Mouse (Mus musculus) gastrocnemius, postnatal 25 days (tissue): ENCODE results near the gene Vmn2r21. TPM values are rescaled to one million over a fixed set of nuclear protein-coding genes. Genes with fewer than 3 reads are reported as not detected.
"Not testable (repeated sequence)": the region's sequence is repeated elsewhere in the genome, so short reads cannot be mapped to it uniquely, and the experiment has no call there.

ENCODE experiments used
- DNase-seq: peaks from one replicate; pipeline ENCODE4 v3.0.0; 2022
- long read RNA-seq, 2 experiments: library from polyadenylated mRNA; stranded (forward); transcript quantifications; one replicate each; pipeline ENCODE4 v2.0.0; 2021
- total RNA-seq, 2 experiments: library from RNA; stranded (reverse); gene quantifications; 1 replicate in 1 of 2; 2 replicates in 1 of 2; pipeline ENCODE4 v1.2.3; 2021

Gene Vmn2r21
- total RNA-seq, result not detected
- long read RNA-seq, experiment 1, result 0 reads
- long read RNA-seq, experiment 2, result 0 reads

DNA sequence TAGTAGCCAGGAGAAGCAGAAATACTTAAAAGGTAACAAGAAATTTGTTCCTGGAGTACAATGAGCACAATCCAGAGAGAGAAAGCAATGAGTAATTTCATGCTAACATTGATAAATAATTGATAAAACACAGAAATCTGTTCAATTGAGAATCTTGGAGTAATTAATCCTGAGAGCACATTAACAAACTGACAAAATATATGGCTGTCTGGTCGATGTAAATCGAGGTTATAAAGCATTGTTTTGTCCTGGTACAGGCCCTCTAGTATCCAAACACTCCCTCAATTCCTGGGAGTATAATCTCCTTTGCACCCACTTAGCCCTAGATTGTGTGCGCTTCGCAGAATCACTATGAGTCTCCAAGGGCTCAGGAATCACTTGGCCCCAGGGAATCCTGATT lies at the start of gene Vmn2r21:
Vmn2r21 (minus strand) TSS at position 101 of the 400 bp plus-strand sequence.
- not testable (repeated sequence) for DNase-seq

DNA sequence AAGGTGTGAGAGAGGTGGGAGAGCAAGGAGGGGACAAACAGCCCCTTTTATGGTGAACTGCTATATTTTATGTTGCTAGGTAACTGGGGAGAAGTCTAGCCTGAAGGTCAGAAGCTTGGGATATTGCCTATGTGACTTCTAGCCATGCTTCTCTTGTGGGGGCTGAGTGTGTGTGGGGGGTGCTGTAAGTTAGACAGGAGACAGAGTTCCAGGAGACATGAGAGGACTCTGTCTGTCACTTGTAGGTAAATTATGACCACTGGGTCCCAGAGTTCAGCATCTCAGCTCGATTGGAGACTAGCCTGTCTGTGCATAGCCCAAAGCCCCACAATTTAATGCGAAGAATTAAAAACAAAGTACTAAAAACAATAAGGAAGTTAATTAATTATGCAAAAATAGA lies 41.5 kb upstream of the Vmn2r21 start:
- DNase-seq, result not testable (repeated sequence)

DNA sequence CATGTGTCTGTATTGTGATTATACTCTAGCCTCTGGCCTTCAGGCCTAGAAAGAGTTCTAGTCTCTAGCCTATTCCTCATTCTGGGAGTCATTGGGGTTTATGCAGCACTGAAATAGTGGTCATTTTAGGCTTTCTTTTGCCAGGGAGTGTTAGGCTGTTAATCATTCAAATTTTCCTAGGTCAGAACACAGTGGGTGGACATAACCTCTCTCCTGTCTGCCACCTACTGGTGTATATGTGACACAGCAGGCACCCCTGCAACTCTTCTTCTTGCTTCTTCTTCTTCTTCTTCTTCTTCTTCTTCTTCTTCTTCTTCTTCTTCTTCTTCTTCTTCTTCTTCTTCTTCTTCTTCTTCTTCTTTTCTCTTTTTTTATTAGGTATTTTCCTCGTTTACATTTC lies 6.5 kb upstream of the Vmn2r21 start:
- DNase-seq, result not testable (repeated sequence)

DNA sequence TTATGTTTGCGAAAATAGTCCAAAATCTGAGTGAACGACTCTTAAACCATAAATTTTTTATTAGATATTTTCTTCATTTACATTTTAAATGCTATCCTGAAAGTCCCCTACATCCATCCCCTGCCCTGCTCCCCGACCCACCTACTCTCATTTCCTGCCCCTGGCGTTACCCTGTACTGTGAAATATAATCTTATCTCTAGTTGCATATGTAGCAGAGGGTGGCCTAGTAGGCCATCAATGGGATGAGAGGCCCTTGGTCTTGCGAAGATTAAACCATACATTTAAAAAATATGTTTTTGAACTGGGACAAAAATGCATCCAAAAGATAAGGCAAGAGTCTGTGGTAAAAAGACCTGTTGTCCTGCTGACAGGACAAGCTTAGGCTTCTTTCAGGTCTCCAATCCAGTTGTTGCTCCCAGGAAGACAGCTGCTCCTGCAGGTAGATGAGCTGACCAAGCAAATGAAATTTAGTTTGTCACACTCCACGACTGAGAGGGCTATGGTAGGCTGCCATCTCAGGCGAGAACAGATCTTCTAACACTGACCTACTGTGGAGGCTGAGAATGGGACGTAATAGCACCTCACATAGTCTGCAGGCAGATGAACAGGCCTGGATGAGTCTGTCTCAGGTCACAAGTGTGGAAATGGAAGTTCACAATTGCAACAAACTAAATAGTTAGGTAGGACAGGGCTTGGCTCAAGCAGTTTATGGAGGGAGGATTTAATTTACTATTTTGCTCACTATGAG lies 10.8 kb downstream of the Vmn2r21 start:
- DNase-seq, result not testable (repeated sequence)

DNA sequence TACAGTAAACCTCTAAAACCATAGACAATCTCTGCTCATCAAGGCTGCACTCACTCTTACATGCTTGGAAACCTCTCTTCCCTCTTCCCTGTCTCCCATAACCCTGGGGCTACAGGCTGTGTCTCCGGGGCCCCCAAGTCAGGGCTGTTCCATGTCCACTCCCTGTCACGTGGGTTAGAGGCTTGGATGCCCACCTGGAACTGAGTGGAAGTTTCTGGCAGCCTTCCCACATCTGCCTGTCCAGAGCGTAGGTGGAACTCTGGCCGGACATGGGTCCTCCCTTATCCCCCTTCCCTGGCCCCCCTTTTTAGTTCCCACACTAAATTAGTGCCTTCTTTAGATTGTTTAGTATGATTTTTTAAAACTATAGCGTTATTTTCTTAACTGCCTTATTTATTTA lies 60.2 kb downstream of the Vmn2r21 start:
- DNase-seq, result not testable (repeated sequence)

DNA sequence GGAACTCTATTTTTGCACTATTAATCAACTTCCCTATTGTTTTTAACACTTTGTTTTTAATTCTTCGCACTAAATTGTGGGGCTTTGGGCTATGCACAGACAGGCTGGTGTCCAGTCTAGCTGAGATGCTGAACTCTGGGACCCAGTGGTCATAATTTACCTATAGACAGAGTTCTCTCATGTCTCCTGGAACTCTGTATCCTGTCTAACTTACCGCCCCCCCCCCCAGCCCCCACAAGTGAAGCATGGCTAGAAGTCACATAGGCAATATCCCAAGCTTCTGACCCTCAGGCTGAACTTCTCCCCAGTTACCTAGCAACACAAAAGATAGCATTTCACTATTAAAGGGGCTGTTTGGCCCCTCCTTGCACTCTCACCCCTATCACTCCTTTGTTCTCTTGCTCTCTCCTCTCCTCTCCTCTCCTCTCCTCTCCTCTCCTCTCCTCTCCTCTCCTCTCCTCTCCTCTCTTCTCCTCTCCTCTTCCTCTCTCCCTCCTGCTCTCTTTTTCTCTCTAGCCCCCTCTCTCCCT lies 60.7 kb downstream of the Vmn2r21 start:
- DNase-seq, result not testable (repeated sequence)

DNA sequence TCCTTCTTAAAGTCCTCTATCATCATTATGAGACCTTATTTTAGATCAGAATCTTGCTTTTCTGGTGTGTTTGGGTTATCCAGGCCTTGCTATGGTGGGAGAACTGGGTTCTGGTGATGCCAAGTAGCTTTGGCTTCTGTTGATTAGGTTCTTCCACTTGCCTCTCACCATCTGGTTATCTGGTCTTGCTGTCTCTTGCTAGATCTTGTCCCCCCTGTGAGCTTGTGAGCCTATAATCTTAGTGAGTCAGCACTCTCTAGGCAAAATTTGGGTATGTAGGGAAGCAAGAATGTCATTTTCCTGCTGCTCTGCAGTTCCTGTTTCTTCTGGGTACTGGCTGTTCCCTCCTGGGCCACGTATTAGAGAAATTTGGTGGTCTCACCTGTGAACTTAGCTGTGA lies 64.6 kb downstream of the Vmn2r21 start:
- DNase-seq, result not testable (repeated sequence)

Other genes with a start within 250 kb of the Vmn2r21 start
- not detected for gene Clec4e, start 243.5 kb downstream of the Vmn2r21 start, total RNA-seq
- not detected for gene Vmn2r19, start 225.1 kb downstream of the Vmn2r21 start, total RNA-seq
- gene Vmn2r20, start 115.3 kb downstream of the Vmn2r21 start, total RNA-seq, result not detected
- not detected for gene Vmn2r22, start 117.3 kb upstream of the Vmn2r21 start, total RNA-seq
- gene Vmn2r23, start 169.3 kb upstream of the Vmn2r21 start, total RNA-seq, result not detected
- not detected for gene Vmn2r24, start 245.5 kb upstream of the Vmn2r21 start, total RNA-seq